Mouse (Mus musculus) cerebellum, adult 2 months (tissue): ENCODE measurements around the gene Uhmk1. TPM values are rescaled to one million over a fixed set of nuclear protein-coding genes. Genes with fewer than 3 reads are reported as not detected.

Source experiments
- DNase-seq, 2 experiments: peaks; one replicate each; pipeline ENCODE4 v3.0.0; 2021
- H3K27ac ChIP-seq: fragments of 200-500 bp; 2 replicates; pipeline ENCODE4 v1.5.1; 2012; ENCODE audit warnings: low read length, control low read depth, inconsistent platforms; ENCODE audit not compliant: insufficient read depth
- H3K27me3 ChIP-seq: fragments of 200-500 bp; 2 replicates; pipeline ENCODE4 v1.6.1; 2012; ENCODE audit warnings: inconsistent platforms, mild to moderate bottlenecking, low read length, moderate library complexity; ENCODE audit not compliant: control insufficient read depth, insufficient read depth
- H3K4me1 ChIP-seq: fragments of 200-500 bp; 2 replicates; pipeline ENCODE4 v1.6.1; 2011; ENCODE audit warnings: low read length; ENCODE audit not compliant: control insufficient read depth, insufficient read depth
- H3K4me3 ChIP-seq: fragments of 200-500 bp; replicated peaks from 2 replicates; pipeline ENCODE3; 2011; ENCODE audit warnings: mild to moderate bottlenecking, low read depth, low read length, control low read depth; ENCODE audit not compliant: insufficient read depth
- CTCF ChIP-seq: fragments of 200-500 bp; IDR thresholded peaks from 2 replicates; pipeline ENCODE4 v1.5.1; 2011; ENCODE audit warnings: low read depth, mild to moderate bottlenecking, control low read depth, low read length, moderate library complexity, borderline replicate concordance; ENCODE audit not compliant: insufficient read depth
- POLR2A ChIP-seq: fragments of 200-500 bp; IDR thresholded peaks from 2 replicates; pipeline ENCODE4 v1.6.1; 2011; ENCODE audit warnings: low read length, control low read depth, borderline replicate concordance; ENCODE audit not compliant: insufficient read depth
- WGBS: fragments of 180-500 bp; shearing (Covaris S2); methylation state at CpG from one replicate; pipeline ENCODE4 v1.1.7; 2018; 5-methylcytosine and 5-hydroxymethylcytosine counted together
- polyA plus RNA-seq: library from polyadenylated mRNA; depleted of rRNA; stranded (reverse); fragments of >200 nt; gene quantifications from 2 replicates; pipeline ENCODE4 v1.2.3, GENCODE M21; 2012

Gene Uhmk1
- polyA plus RNA-seq, 1 experiment: 85.8 TPM

DNA sequence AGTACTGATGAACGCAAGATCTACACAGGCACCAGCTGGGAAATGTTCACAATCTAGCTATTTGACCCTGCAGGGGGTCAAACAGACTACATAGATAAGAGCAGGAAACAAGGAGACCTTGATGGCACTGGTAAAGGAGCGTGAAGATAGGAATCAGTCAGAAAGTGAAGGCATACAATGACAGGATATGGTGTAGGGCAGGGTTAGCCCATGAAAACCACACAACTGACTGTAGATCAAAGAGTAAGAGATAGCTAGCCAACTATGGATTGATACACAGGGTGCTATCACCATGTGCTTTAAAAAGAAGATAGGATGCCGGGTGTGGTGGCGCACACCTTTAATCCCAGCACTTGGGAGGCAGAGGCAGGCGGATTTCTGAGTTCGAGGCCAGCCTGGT lies 47.4 kb downstream of the Uhmk1 start:
- WGBS: 85% methylated on average over 6 of the region's 6 CpGs
- Histone ChIP-seq H3K27me3 (no peaks in the 10 kb centered on the region), H3K4me3 (no peak overlapping the region), H3K27ac (no peak overlapping the region), H3K4me1 (peaks cover 3% of the 10 kb centered on the region; the same call in 1 of the 2 replicates)
- no peak for DNase-seq
- TF ChIP-seq POLR2A (no peak), CTCF (no peak)

DNA sequence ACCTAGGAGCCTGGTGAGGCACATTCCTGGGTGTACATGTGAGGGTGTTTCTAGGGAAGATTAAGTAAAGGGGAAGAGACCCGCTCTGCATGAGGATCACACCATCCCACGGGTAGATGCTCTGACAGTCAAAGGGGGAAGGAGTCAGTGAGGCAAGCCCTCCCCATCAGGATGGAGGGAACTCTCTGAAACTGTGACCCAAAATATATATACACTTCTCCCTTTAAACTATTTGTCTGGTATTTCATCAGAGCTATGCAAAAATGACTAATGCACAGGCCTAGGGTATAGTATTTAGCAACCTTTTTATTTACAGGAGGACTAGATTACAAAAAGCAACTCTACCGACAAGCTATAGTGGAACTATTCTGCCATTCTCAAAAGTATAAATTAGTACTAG lies 50.3 kb downstream of the Uhmk1 start:
- DNase-seq: no peak
- 88% methylated on average over 3 of the region's 3 CpGs for WGBS
- Histone ChIP-seq H3K27me3 (no peaks in the 10 kb centered on the region), H3K4me1 (peaks cover 3% of the 10 kb centered on the region; the same call in 1 of the 2 replicates), H3K4me3 (no peak overlapping the region), H3K27ac (no peak overlapping the region)
- TF ChIP-seq POLR2A (no peak), CTCF (no peak)

DNA sequence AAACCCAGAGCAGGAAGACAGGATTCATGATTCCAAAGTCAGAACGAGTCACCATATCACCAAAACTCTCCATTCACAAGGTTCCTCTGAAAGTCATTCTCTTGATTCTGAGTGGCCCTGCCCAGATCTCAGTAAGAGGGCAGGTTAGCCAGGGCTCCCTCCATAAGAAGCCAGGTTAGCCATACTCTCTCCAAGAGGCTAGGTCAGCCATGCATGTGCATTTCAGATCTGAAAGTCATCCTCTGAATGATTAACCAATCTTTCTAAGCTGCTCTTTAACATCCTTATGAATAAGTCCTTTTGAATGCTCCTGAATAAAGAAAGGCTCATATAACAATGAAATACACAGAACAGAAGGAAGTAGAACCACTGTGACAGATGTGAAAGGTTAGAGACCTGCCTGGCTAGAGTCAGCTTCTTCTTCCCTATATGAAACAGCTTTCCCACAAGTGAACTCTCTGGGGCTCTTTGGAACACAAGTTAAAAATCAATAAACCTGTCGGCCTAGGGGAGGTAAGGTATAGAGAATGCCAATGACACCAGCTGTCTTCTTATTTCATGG lies 51.1 kb downstream of the Uhmk1 start:
- Histone ChIP-seq H3K4me1 (no peaks in the 10 kb centered on the region), H3K4me3 (no peak overlapping the region), H3K27ac (no peak overlapping the region), H3K27me3 (no peaks in the 10 kb centered on the region)
- TF ChIP-seq CTCF (no peak), POLR2A (no peak)
- 62% methylated on average over 2 of the region's 2 CpGs for WGBS
- no peak for DNase-seq

DNA sequence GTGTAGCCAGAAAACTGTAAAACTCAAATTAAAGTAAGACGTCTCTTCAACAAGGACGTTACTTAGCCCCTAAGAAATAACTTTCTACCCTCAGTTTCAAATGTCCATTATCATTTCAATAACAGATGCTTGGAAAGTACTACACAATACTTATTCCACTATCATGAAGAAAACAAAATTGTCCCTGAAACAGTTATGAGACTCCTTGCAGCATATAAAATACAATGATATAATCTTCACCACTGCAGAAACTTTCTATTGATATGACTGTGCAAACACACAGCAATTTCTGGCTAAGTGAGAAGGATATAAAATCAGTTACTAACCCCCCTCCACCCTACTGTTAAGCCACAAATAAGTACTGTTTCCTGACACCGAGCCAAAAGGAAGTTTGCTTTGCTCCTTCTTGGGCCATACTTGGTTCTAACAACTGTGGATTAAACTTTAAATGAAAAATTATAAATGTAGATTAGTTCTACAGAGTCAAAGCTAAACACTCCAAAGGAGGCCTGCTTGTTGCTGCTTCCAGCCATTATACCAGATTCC lies 51.7 kb downstream of the Uhmk1 start:
- H3K27ac ChIP-seq: no peak overlapping the region
- no peaks in the 10 kb centered on the region for H3K27me3 ChIP-seq
- TF ChIP-seq CTCF (no peak), POLR2A (no peak)
- H3K4me1 ChIP-seq: no peaks in the 10 kb centered on the region
- WGBS: 91% methylated on average over 3 of the region's 3 CpGs
- no peak overlapping the region for H3K4me3 ChIP-seq
- no peak for DNase-seq

DNA sequence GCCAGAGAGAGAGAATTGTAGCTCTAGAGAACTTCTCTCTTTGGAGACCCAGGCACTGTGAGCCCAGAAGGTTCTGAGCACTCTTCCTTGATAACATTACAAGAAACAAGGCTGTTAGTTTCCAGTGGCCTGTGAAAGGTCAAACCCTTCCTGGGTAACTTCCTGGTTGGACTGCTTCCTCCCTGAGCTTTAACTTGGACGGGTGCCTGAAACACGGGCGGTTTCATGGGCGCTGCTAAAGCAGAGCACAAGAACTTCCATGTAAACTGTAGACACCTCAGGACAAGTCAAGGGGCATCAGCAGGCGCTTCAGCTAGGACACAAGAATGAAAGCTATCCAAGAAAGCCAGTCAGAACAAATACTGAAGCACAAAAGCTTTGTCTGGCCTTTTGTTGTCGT lies 53.3 kb downstream of the Uhmk1 start:
- TF ChIP-seq POLR2A: no peak
- TF ChIP-seq CTCF: no peak
- WGBS: 68% methylated on average over 6 of the region's 6 CpGs
- no peaks in the 10 kb centered on the region for H3K27me3 ChIP-seq
- DNase-seq: no peak
- H3K27ac ChIP-seq: no peak overlapping the region
- no peak overlapping the region for H3K4me3 ChIP-seq
- no peaks in the 10 kb centered on the region for H3K4me1 ChIP-seq

DNA sequence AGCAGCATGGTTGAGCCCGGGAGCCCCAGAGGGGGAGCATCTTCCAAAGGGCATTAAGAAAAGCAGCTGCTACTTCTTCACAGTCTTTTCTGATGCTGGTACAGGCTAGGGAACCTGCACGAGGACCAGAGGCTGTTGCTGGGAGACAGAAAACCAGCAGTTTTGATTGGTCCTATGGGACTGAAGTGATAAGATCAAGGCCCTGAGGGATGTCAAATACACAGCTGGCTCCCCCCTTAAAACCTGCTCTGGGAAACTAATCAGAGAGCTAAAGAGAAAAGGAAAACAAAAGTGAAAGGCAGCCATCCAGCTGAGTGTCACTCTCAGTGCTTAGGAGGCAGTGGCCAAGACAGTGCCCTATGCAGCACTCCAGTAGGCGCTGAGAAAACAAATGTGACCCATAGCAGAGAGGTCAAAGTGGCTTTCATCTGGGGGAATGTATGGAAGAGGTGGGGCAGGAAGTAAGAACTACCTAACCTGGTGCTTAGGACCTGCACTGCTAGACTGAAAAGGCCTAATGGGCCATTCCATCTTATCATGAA lies 54.7 kb downstream of the Uhmk1 start:
- Histone ChIP-seq H3K27me3 (no peaks in the 10 kb centered on the region), H3K4me1 (no peaks in the 10 kb centered on the region), H3K4me3 (no peak overlapping the region), H3K27ac (no peak overlapping the region)
- TF ChIP-seq POLR2A (no peak), CTCF (no peak)
- 53% methylated on average over 3 of the region's 3 CpGs for whole genome bisulfite sequencing
- no peak for DNase-seq

DNA sequence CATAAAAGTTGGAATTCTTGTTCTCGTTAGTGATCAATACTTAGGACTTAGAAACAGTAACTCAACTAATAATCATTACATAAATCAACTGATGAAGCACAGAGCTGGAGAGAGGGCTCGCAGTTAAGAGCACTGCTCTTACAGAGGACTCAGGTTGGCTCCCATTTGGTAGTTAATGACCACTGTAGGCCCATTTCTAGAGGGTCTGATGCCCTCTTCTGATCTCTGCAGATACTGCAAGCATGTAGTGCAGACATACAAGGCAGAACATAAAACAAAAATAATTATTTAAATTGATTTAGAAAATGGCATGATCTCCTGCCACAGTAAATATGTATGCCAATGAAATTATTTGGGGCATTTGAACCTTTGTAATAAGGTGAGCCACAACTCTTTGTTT lies 55.5 kb downstream of the Uhmk1 start:
- 95% methylated on average over 2 of the region's 2 CpGs for WGBS
- no peak for DNase-seq
- Histone ChIP-seq H3K27me3 (no peaks in the 10 kb centered on the region), H3K27ac (no peak overlapping the region), H3K4me3 (no peak overlapping the region), H3K4me1 (no peaks in the 10 kb centered on the region)
- TF ChIP-seq POLR2A (no peak), CTCF (no peak)

DNA sequence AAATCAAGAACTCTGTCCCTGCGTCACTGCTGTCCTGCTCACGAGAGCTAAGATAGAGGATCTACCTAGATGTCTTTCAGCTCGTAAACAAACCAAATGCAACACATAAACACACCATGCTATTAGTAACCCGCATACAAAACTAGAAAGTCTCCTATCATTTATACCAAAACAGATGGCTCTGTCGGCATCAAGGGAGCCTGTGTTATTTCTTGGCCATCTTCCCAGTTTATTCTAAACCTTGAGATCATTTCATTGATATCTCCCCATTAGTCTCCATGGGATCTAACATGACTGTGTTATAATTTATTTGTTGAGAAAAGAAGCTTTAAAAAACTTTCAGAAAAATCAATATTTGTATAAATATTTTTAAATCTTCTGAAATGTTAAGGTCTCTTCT lies 59.4 kb downstream of the Uhmk1 start:
- no peaks in the 10 kb centered on the region for H3K27me3 ChIP-seq
- no peak for TF ChIP-seq POLR2A
- no peak for TF ChIP-seq CTCF
- WGBS: 25% methylated on average over 5 of the region's 5 CpGs

DNA sequence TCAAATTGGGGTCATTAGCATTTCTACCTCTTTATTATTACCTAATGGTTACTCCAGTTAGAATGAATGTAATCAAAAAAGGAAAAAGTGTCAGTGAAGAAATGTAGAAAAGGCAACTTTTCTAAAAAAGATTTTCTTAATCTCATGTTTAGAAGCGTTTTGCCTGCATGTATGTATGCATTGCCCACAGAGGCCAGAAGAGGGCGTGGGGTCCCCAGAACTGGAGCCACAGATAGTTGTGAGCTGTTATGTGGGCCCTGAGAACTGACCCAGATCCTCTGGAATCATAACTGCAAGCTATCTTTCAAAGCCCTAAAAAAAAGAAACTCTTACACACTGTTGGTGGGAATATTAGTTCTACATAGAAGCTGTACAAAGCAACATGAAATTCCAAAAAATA lies 59.9 kb downstream of the Uhmk1 start:
- H3K27ac ChIP-seq: no peak overlapping the region
- TF ChIP-seq POLR2A: no peak
- no peak; the same call in 1 of the 2 replicates for TF ChIP-seq CTCF
- no peaks in the 10 kb centered on the region for H3K4me1 ChIP-seq
- 83% methylated on average over 2 of the region's 2 CpGs for WGBS
- H3K4me3 ChIP-seq: no peak overlapping the region
- no peaks in the 10 kb centered on the region for H3K27me3 ChIP-seq
- DNase-seq: no peak

More for the DNA sequence above, 59.4 kb downstream of the Uhmk1 start:
- no peak overlapping the region for H3K27ac ChIP-seq
- H3K4me3 ChIP-seq: no peak overlapping the region
- no peak for DNase-seq
- H3K4me1 ChIP-seq: no peaks in the 10 kb centered on the region
